Mouse (Mus musculus) intestine, postnatal 0 days (tissue): ENCODE data around the gene 1700012P22Rik. TPM values are rescaled to one million over a fixed set of nuclear protein-coding genes. Genes with fewer than 3 reads are reported as not detected.

Experiments
- ATAC-seq: fragments of 200-750 bp; cut with Nextera tagmentation; 2 replicates; pipeline ENCODE4 v1.8.0; 2017; ENCODE audit warnings: mild to moderate bottlenecking, moderate TSS enrichment, moderate library complexity
- H3K27ac ChIP-seq: fragments of 300-500 bp; sonication (generic); 2 replicates; pipeline ENCODE4 v1.5.1; 2014; ENCODE audit warnings: mild to moderate bottlenecking, low read depth, low read length, moderate library complexity
- H3K27me3 ChIP-seq: fragments of 300-500 bp; sonication (generic); replicated peaks from 2 replicates; pipeline ENCODE4 v1.6.1; 2014; ENCODE audit warnings: low read length, mixed read lengths; ENCODE audit not compliant: control insufficient read depth, insufficient read depth
- H3K36me3 ChIP-seq: fragments of 300-500 bp; sonication (generic); 2 replicates; pipeline ENCODE4 v1.6.1; 2014; ENCODE audit warnings: mild to moderate bottlenecking, moderate library complexity; ENCODE audit not compliant: control insufficient read depth, insufficient read depth
- H3K4me1 ChIP-seq: fragments of 300-500 bp; sonication (generic); replicated peaks from 2 replicates; pipeline ENCODE4 v1.6.1; 2014; ENCODE audit warnings: antibody characterized with exemption, low read length, mixed read lengths; ENCODE audit not compliant: control insufficient read depth, insufficient read depth
- H3K4me2 ChIP-seq: fragments of 300-500 bp; sonication (generic); replicated peaks from 2 replicates; pipeline ENCODE4 v1.6.1; 2014; ENCODE audit warnings: low read depth, mild to moderate bottlenecking, moderate library complexity
- H3K4me3 ChIP-seq: fragments of 300-500 bp; sonication (generic); 2 replicates; pipeline ENCODE4 v1.5.1; 2014; ENCODE audit warnings: low read depth, low read length
- H3K9ac ChIP-seq: fragments of 300-500 bp; sonication (generic); 2 replicates; pipeline ENCODE4 v1.6.1; 2014; ENCODE audit warnings: mild to moderate bottlenecking, low read depth, low read length
- H3K9me3 ChIP-seq: fragments of 300-500 bp; sonication (generic); 2 replicates; pipeline ENCODE4 v1.6.1; 2016; ENCODE audit warnings: mixed run types; ENCODE audit not compliant: control insufficient read depth
- CTCF ChIP-seq: sonication (generic); IDR thresholded peaks from 2 replicates; pipeline ENCODE4 v1.5.1; 2016; ENCODE audit warnings: low read depth, mild to moderate bottlenecking, control low read depth, antibody characterized with exemption, moderate library complexity
- WGBS: fragments of 180-500 bp; shearing (Covaris S2); extraction: QIAGEN DNeasy Blood & Tissue Kit; methylation state at CpG from one replicate; pipeline ENCODE4 v1.1.7; 2014; 5-methylcytosine and 5-hydroxymethylcytosine counted together
- polyA plus RNA-seq: library from polyadenylated mRNA; unstranded; fragments of >200 nt; fragmentation: Nextera tagmentation; extraction: Ambion mirVana; gene quantifications from 2 replicates; pipeline ENCODE4 v1.2.1, GENCODE M21; 2015

The 1700012P22Rik gene
- polyA plus RNA-seq = not detected in 2 replicates

GRCm38 (mm10) chr4:144438672-144439071 lies at the start of gene 1700012P22Rik:
Gene 1700012P22Rik (minus strand): TSS chr4:144438772.
- Histone ChIP-seq H3K4me1 (no peaks in the 10 kb centered on the region), H3K9me3 (no peaks in the 10 kb centered on the region), H3K36me3 (no peaks in the 10 kb centered on the region), H3K27ac (no peak within 1 kb of the TSS), H3K27me3 (no peaks in the 10 kb centered on the region), H3K9ac (no peak within 1 kb of the TSS), H3K4me3 (no peak within 1 kb of the TSS), H3K4me2 (no peak within 1 kb of the TSS)
- no peak for ATAC-seq
- no peak for TF ChIP-seq CTCF

GRCm38 (mm10) chr4:144468091-144468490 lies 29.5 kb upstream of the 1700012P22Rik start:
- no peak overlapping the region for H3K4me2 ChIP-seq
- no peaks in the 10 kb centered on the region for H3K9me3 ChIP-seq
- 38% methylated on average over 1 of the region's 1 CpGs for WGBS
- no peak for ATAC-seq
- no peaks in the 10 kb centered on the region for H3K27me3 ChIP-seq
- no peak overlapping the region for H3K4me3 ChIP-seq
- no peak overlapping the region for H3K9ac ChIP-seq
- H3K4me1 ChIP-seq = no peaks in the 10 kb centered on the region
- no peaks in the 10 kb centered on the region for H3K36me3 ChIP-seq
- H3K27ac ChIP-seq = no peak overlapping the region
- no peak for TF ChIP-seq CTCF

GRCm38 (mm10) chr4:144465206-144465605 lies 26.6 kb upstream of the 1700012P22Rik start:
- H3K27ac ChIP-seq = no peak overlapping the region
- no peaks in the 10 kb centered on the region for H3K36me3 ChIP-seq
- no peak overlapping the region for H3K9ac ChIP-seq
- no peak for ATAC-seq
- H3K4me3 ChIP-seq = no peak overlapping the region
- no peaks in the 10 kb centered on the region for H3K27me3 ChIP-seq
- no peak for TF ChIP-seq CTCF
- no peaks in the 10 kb centered on the region for H3K9me3 ChIP-seq
- H3K4me2 ChIP-seq = no peak overlapping the region
- no peaks in the 10 kb centered on the region for H3K4me1 ChIP-seq
- 72% methylated on average over 2 of the region's 2 CpGs for WGBS

GRCm38 (mm10) chr4:144463656-144464055 lies 25.1 kb upstream of the 1700012P22Rik start, which contains the start of gene Aadacl3:
Gene Aadacl3 (minus strand): TSS chr4:144463756.
- Histone ChIP-seq H3K4me2 (no peak within 1 kb of the TSS), H3K36me3 (no peaks in the 10 kb centered on the region), H3K4me3 (no peak within 1 kb of the TSS), H3K9me3 (no peaks in the 10 kb centered on the region), H3K27ac (no peak within 1 kb of the TSS), H3K27me3 (no peaks in the 10 kb centered on the region), H3K9ac (no peak within 1 kb of the TSS), H3K4me1 (no peaks in the 10 kb centered on the region)
- 76% methylated on average over 3 of the region's 3 CpGs for WGBS
- no peak for TF ChIP-seq CTCF
- no peak for ATAC-seq

GRCm38 (mm10) chr4:144453217-144453616 lies 14.6 kb upstream of the 1700012P22Rik start, which contains the start of gene Gm9944:
Gene Gm9944 (minus strand): TSS chr4:144453317.
- no peak within 1 kb of the TSS for H3K9ac ChIP-seq
- no peak within 1 kb of the TSS for H3K4me2 ChIP-seq
- H3K27me3 ChIP-seq = no peaks in the 10 kb centered on the region
- 82% methylated on average over 2 of the region's 2 CpGs for WGBS
- H3K36me3 ChIP-seq = no peaks in the 10 kb centered on the region
- TF ChIP-seq CTCF = no peak
- no peaks in the 10 kb centered on the region for H3K4me1 ChIP-seq
- H3K4me3 ChIP-seq = no peak within 1 kb of the TSS
- no peak for ATAC-seq
- H3K27ac ChIP-seq = no peak within 1 kb of the TSS
- no peaks in the 10 kb centered on the region for H3K9me3 ChIP-seq

GRCm38 (mm10) chr4:144448546-144448945 lies 10.0 kb upstream of the 1700012P22Rik start:
- Histone ChIP-seq H3K4me2 (no peak overlapping the region), H3K4me3 (no peak overlapping the region), H3K36me3 (no peaks in the 10 kb centered on the region), H3K9me3 (no peaks in the 10 kb centered on the region), H3K27ac (no peak overlapping the region), H3K9ac (no peak overlapping the region), H3K4me1 (no peaks in the 10 kb centered on the region), H3K27me3 (no peaks in the 10 kb centered on the region)
- ATAC-seq = no peak
- TF ChIP-seq CTCF = no peak
- WGBS = 70% methylated on average over 2 of the region's 2 CpGs

GRCm38 (mm10) chr4:144441582-144441981 lies 3.0 kb upstream of the 1700012P22Rik start:
- Histone ChIP-seq H3K27me3 (no peaks in the 10 kb centered on the region), H3K9ac (no peak overlapping the region), H3K4me2 (no peak overlapping the region), H3K27ac (no peak overlapping the region), H3K4me3 (no peak overlapping the region), H3K9me3 (no peaks in the 10 kb centered on the region), H3K36me3 (no peaks in the 10 kb centered on the region), H3K4me1 (no peaks in the 10 kb centered on the region)
- ATAC-seq = no peak
- 64% methylated on average over 1 of the region's 1 CpGs for WGBS
- TF ChIP-seq CTCF = no peak
